Mouse (Mus musculus) erythroid progenitor cell, adult 5-6 weeks (primary cell): ENCODE results near the gene Pigv. TPM values are rescaled to one million over a fixed set of nuclear protein-coding genes. Genes with fewer than 3 reads are reported as not detected.

Source experiments
- ATAC-seq: replicated peaks from 2 replicates; pipeline ENCODE4 v1.8.0; 2016; ENCODE audit warnings: moderate number of reproducible peaks, mild to moderate bottlenecking, moderate TSS enrichment, inconsistent platforms; ENCODE audit not compliant: poor library complexity, low FRiP score, severe bottlenecking
- total RNA-seq, 2 experiments: library from RNA; stranded (forward) in 1 of 2; stranded (reverse) in 1 of 2; fragments of 150-400 nt in 1 of 2; fragments of 186-747, 209-891 nt in 1 of 2; gene quantifications; 2 replicates each; pipeline versions ENCODE4 v1.2.3 to v1.2.4; 2015 to 2017; ENCODE audit warnings: low replicate concordance in 2 of 2

The Pigv gene
- total RNA-seq (2015; ENCODE audit: low replicate concordance), result 1.3 and 4.0 TPM in 2 replicates
- 2.7 and 3.2 TPM in 2 replicates for total RNA-seq (2017; ENCODE audit: low replicate concordance)

- peak; percentile 80 for ATAC-seq
Observed at GRCm38 (mm10) chr4:133671881-133672844, at the start of gene Pigv. Gene Pigv (minus strand): TSS chr4:133672647.

DNA sequence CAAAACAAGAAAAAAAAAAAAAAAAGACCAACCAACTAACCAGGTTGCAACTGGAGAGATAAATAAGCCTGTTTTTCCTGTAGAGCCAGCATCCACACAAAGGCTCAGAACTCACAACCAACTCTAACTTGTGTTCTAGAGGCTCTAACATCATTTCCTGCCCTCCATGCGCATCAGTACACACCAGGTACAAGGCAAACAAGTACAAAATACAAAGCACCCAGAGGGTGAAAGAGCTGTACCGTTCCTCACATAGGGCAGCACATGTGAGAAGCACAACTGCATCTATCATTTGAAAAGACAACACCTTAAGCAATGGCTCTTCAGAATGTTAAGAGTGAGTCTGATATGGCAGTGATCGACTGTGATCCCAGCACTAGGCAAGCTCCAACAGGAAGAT is 47.3 kb upstream of the Pigv start:
- ATAC-seq, result no peak

- no peak for ATAC-seq
Observed at GRCm38 (mm10) chr4:133712755-133713154, 40.3 kb upstream of the Pigv start.

- ATAC-seq, result no peak
Observed at GRCm38 (mm10) chr4:133711307-133712076, 39.0 kb upstream of the Pigv start.

DNA sequence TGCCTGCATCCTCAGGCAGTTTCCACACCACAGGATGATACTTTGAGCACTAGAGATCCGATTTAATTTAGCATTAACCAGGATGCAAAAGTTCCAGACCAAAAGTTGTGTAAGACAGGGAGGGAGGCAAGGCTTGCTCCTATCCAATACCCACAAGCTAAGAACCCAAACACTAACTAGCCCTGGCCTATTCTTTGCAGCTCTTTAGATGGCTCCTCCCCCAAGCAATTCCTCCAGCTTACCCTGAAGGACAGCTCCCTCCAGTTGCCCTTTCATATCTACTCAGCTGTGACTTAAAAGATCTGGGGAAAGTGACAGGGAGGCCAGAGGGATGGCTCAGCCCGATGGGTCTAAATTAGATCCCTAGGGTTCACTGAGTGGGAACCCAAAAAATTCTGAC is 36.9 kb upstream of the Pigv start:
- no peak for ATAC-seq

- no peak for ATAC-seq
Observed at GRCm38 (mm10) chr4:133707464-133707863, 35.0 kb upstream of the Pigv start.

- no peak for ATAC-seq
Observed at GRCm38 (mm10) chr4:133706956-133707355, 34.5 kb upstream of the Pigv start.

GRCm38 (mm10) chr4:133705062-133705461 is 32.6 kb upstream of the Pigv start:
- ATAC-seq, result no peak

GRCm38 (mm10) chr4:133700905-133701368 is 28.5 kb upstream of the Pigv start:
- no peak for ATAC-seq

GRCm38 (mm10) chr4:133695363-133695762 is 22.9 kb upstream of the Pigv start:
- ATAC-seq, result no peak

- no peak for ATAC-seq
Observed at GRCm38 (mm10) chr4:133690252-133690651, 17.8 kb upstream of the Pigv start.

- ATAC-seq, result no peak
Observed at GRCm38 (mm10) chr4:133688417-133689067, 16.1 kb upstream of the Pigv start.

- no peak for ATAC-seq
Observed at GRCm38 (mm10) chr4:133687126-133687525, 14.7 kb upstream of the Pigv start.

- no peak for ATAC-seq
Observed at GRCm38 (mm10) chr4:133686512-133686911, 14.1 kb upstream of the Pigv start.

DNA sequence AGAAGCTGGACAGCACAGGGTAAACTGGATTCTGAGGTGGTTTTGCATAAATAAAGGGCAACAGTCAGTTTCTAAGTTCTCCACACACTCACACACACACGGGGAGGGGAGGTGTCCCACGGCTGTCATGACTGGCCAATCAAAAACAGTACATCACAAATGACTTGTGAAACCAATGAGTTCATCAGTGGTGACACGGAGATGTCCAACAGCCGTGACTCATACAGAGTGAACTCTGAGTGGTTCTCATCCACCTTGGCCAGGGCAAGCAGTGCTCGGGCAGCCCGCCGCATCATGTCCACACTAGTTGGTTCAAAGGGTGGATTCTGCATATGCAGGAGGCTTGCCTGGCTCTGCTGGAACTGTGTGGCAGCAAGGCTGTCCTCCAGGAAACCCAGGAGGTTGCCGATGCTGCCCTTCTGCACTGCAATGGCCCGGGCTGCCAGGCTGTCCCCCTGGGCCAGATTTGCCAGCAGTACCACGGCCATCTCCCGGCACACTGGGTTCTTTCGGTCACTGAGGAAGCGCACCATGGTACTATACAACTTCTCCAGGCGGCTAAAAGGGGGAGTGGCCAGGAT is 7.8 kb upstream of the Pigv start:
- ATAC-seq, result no peak

DNA sequence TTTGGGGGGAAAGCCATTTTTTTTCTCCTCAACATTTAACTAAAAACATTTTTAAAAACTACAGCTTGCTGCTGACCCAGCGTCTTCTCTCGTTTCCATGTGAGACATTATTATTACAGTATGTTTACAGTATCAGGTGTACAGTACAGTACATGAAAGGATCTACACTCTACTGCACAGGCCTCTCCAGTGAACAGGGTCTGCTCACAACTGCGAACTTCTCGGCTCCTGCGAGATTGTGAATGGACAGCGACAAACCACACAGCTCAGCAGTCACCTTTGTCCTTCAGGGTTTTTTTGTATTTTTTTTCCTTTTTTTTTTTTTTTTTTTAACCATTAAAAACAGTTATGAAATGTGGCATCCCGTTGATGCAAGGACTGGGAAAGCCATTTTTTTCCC is 7.2 kb upstream of the Pigv start:
- no peak for ATAC-seq

GRCm38 (mm10) chr4:133677266-133677665 is 4.8 kb upstream of the Pigv start:
- ATAC-seq, result no peak

GRCm38 (mm10) chr4:133676189-133676588 is 3.7 kb upstream of the Pigv start:
- ATAC-seq, result no peak

DNA sequence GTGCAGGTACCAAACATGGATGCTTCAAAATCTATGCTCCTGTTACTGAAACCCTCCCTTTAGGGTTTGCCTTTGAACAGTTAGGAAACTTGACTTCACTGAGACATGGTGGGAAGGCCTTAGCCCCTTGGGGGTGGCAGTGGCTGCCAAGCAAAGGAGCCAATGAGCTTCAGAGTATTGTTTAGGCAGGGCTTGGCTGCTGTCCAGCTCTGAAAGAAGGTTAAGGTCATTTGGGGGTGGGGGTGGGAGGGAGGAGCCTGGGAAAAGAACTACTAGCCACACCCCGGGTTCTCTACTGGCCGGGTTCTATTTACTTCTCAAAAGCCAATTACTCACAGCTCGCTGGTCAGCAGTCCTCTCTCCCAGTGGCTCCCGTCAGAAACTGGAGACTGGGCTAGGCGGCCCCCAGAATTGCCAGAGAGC is 3.2 kb upstream of the Pigv start:
- no peak for ATAC-seq

- no peak for ATAC-seq
Observed at GRCm38 (mm10) chr4:133674331-133674695, 1.9 kb upstream of the Pigv start.
